Mouse (Mus musculus) spleen, postnatal 10 days (tissue): ENCODE data around the gene Cerk.
"Not testable (repeated sequence)": the region's sequence is repeated elsewhere in the genome, so short reads cannot be mapped to it uniquely, and the experiment has no call there.

ENCODE experiments used
- DNase-seq, 2 experiments: peaks; one replicate each; pipeline ENCODE4 v3.0.0; 2021 to 2022; ENCODE audit warnings: low spot score in 2 of 2

The Cerk gene

GRCm38 (mm10) chr15:86181941-86182439 lies 4.0 kb downstream of the Cerk start:
- DNase-seq = peak in 1 of 2 experiments; percentile 64

DNA sequence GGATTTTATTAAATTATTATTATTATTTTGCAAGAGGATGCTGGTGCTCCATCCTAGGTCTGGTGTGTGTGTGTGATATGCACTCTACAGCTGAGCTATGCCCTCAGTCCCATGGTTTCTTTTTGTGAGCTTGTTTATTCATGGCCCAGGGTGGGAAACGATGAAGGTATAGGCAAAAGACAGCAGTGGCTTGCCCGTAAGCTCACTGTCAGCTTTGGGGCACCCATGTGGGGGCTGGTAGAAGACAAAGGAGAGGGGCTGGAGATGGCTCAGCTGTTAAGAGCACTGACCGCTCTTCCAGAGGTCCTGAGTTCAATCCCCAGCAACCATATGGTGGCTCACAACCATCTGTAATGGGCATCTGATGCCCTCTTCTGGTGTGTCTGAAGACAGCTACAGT lies 4.6 kb downstream of the Cerk start:
- DNase-seq = not testable (repeated sequence)

GRCm38 (mm10) chr15:86180427-86180826 lies 5.5 kb downstream of the Cerk start:
- peak in 1 of 2 experiments; percentile 52 for DNase-seq

GRCm38 (mm10) chr15:86178594-86178993 lies 7.3 kb downstream of the Cerk start:
- no peak for DNase-seq

DNA sequence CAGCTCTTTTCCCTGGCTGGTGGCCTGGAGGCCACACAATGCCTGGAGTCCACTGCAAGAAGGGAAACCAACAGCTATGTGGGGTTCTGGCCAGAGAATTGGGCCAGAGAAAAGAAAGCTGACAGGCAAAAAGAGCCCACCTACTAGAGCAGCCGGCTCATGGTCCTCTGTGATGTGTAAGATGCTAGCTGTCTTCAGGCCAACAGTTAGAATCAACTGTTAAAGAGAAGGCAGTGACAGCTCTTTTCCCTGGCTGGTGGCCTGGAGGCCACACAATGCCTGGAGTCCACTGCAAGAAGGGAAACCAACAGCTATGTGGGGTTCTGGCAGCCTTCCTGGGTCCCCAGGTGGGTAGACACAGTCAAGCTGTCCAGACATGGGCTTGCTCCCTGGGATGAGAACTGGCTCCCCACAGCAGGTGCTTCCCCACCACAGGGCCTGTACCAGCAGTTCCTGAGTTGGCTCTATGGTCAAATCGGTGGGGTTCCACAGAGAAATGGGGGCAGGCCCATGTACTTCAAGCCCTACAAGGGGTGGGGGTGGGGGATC lies 8.2 kb downstream of the Cerk start:
- DNase-seq = not testable (repeated sequence)

DNA sequence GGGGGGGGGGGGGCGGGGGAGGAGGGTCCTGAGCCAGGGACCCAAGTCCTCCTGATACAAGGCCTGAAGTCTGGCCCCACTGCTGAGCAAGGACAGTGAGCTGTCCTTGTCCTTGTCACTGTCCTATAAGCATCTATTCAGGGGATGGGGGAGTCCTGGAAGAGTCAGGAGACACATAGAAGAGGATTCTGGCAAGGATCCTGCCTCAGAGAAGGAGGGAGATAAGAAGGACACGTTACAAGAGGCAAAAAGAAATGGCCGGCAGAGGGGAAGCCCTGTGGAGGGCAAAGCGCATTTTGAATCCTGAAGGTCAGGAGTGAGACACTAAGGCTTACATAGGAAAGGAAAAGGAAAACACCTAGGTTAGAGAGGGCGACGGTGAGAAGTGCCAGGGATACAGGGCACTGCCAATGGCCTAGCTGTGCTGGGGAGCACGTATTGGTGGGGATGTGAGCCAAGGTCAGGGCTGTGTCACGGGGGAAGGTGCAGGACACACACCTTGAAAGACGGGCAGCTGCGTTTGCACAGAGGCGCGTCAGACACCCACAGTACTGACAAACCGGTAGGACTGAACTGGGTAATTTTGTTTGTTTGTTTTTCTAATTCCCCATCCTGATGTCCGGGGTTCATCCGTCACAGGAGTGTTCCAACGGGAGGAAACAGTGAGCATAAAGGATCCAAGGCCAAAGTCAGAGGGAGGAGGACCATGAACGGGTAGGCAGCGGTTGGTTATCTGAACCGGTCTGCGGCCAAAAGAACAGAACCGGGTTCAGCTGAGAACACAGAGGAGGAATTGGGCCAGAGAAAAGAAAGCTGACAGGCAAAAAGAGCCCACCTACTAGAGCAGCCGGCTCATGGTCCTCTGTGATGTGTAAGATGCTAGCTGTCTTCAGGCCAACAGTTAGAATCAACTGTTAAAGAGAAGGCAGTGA lies 8.9 kb downstream of the Cerk start:
- no peak for DNase-seq

GRCm38 (mm10) chr15:86176166-86176565 lies 9.8 kb downstream of the Cerk start:
- DNase-seq = no peak

DNA sequence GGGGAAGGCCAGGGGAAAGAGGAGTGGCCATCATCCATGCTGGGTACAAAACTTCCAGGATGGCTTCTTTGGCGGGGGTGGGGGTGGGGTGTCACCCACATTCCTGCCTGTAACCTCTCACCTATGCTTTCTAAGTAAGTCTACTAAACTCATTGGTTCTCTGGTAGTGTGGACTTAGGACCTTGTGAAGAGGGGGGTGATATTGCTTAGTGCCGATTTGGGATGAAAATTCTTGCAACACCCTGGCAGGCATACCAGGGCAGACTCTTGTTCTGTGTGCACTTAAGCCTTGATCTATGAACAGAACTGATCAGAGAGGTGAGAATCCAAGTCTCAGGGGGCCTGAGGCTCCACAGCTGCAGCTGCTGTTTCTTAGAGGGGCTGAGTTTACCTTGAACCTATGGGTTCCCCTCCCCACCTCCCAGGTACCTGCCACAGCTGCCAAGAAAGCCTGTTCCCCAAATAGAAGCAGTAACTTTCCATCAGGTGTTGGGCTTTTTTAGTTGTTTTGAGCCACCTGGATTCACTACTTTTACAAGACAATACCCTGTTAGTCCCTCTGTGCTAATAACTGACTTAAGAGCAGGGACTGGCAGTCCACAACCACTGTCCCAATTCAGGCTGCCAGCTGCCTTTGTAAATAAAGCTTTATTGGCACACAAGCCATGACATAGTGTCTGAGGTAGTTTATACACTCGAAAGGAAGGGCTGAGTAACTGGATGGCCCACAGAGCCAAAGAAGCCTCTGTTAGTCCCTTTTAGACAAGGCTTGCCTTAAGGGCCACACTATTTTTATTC lies 10.5 kb downstream of the Cerk start:
- no peak for DNase-seq

GRCm38 (mm10) chr15:86173136-86173985 lies 12.6 kb downstream of the Cerk start:
- peak in 1 of 2 experiments; percentile 56 for DNase-seq

- DNase-seq = no peak
Measured at GRCm38 (mm10) chr15:86172526-86172925, 13.4 kb downstream of the Cerk start.

DNA sequence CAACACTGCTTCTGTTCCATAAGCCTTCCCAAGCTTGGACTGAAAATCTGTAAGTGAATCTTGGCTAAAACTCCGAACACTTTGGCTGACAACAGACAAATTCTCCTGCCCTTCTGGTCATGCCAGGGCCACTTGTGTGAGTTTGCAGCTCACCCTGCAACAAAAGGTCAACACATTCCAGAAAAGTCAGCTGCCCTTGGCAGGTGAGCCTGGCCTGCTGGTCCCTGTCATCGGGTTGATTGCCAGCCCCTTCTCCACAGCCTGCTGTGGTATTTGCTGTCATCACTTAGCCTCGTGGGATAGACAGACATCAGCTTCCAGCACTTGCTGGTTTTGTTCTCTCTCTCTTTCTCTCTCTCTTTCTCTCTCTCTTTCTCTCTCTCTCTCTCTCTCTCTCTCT lies 13.8 kb downstream of the Cerk start:
- DNase-seq = no peak

DNA sequence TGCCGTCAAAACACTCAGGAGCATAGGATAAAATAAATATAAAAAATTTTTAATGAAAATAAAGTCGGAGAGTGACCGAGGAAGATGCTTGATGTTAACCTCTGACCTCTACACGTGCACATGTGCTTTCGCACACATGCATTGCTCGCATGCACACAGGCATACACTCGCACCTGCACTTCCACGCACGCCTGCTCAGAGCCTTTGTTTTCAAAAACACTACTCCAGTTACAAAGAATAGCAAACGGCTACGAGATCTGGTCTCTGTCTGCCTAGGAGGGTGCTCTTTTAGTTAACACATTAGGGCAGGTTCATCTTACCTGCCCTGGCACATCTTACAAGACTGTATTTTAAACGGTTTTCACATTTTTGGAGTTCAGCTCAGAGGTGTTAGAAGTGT lies 14.6 kb downstream of the Cerk start:
- DNase-seq = no peak

- no peak for DNase-seq
Measured at GRCm38 (mm10) chr15:86169817-86170110, 16.2 kb downstream of the Cerk start.

- no peak for DNase-seq
Measured at GRCm38 (mm10) chr15:86168941-86169816, 16.8 kb downstream of the Cerk start.

DNA sequence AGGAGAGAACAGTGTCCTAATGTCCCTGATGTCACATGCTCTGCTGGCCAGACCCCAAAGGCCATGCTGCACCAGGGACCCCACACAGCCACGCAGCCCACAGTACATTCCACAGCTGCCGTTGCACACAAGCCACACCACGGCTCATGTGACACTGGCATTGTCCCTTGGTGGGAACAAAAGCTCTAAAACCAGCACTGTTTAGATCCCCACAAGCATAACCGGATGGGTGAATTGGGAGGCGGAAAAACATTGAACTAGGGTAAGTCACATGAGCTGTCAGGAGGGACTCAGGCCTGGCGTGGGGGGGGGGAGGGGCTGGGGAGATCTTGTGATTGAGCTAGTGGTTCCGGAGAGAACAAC lies 17.5 kb downstream of the Cerk start:
- no peak for DNase-seq

DNA sequence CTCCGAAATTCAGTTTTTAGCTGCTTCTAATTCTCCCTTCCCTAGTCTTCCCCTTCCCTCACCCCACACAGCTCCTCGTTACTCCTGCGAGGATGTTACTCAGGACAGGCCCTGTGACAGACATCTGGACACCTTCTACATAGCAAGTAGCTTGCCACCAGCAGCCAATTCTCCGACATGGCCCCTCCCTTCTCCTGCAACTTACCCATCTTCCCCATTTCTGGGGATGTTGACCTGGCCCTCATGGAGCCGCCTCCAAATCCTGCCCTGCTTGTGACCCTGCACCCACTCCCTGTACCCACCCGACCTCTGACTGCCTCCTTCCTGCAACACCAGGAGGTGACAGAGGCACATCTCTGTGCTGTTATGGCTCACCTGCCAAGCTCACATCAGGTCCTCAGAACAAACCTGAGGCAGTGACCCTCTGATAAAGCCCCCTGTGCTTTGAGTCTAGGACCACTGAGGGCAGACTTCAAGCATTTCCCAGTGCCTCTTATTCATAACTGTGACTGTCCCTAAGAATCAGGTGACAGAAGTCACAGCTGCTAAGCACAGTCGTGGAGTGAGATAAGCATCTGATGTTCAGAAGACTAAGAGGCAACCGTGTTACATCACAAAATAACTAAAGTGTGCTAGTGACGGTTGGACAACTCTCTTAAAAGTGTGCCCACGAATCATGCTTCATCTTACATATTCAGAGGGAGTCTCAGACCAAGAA lies 18.0 kb downstream of the Cerk start:
- DNase-seq = no peak

- DNase-seq = no peak
Measured at GRCm38 (mm10) chr15:86167032-86167655, 18.8 kb downstream of the Cerk start.

DNA sequence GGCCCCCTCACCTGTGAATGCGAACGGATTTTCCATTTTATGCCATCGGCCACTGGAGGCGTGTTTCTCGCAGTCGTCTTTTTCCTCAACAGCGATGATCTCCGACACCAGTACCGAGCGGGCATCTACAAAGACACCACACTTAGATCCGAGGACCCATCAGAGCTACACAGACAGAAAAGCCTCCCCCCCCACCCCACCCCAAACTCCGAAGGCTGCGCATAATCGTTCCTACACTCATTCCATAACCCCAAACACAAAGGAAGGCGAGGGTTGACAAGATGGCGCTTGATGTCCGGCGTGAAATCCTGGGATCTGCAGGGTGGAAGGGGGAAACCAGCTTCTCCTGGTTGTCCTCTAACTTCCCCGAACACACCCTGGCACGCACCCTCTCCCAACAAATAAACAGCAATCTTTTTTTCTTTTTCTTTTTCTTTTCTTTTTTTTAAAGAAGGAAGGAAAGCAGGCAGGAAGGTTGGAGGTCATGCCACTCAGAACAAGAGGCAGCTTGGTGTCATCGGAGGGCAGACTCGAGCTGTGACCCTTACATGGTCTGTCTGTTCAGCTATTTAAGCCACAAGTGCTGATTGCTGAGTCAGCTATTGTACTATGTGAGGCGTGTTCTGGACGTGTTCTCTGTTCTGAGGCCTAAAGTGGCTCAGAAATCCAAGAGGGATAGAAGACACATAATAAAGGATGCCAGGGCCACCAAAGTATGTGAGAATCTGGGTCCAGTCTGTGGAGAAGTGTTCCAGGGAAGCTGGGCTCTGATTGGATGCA lies 19.9 kb downstream of the Cerk start:
- DNase-seq = no peak
